Mouse (Mus musculus) embryonic stem cell, embryonic (primary cell): ENCODE results near the gene Npff.

Experiments
- CTCF ChIA-PET, 4 experiments: fragments of 300-600 bp in 2 of 4; fragments of 350-600 bp in 2 of 4; sonication (Branson Sonifier 250); formaldehyde crosslinking; loops; one replicate each; lab custom pipeline; 2022; ENCODE audit warnings: inconsistent platforms in 2 of 4; lab: Charles Lee
- POLR2A ChIA-PET, 4 experiments: fragments of 300-600 bp in 2 of 4; fragments of 350-600 bp in 2 of 4; sonication (Branson Sonifier 250); formaldehyde crosslinking; loops; one replicate each; lab custom pipeline; 2022; ENCODE audit warnings: antibody characterized with exemption in 4 of 4, inconsistent platforms in 1 of 4; lab: Charles Lee

Npff gene

DNA sequence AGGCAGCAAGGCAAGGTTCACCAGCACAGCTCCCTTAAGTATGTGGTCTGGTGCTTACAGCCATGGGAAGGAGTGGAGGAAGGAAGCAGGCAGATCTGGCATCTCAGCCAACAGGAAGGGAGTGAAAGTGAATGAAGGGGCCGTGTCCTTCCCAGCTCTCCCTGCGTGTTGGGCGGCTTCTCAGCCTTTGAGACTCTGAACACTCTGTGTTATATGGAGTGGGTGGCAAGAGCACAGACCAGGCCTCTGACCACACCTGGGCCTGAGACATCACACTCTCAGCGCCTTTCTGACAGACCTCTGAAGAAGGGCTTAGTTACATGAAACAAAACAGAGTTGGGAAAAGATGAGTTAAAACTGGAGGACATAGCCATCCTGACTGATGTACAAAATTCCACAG lies 5.8 kb upstream of the Npff start:
- POLR2A ChIA-PET, result interaction anchor here in 2 of 4 experiments (1.6 to 17.2 kb wide), 4 partner anchors 9 to 61 kb away, joined by 4 to 296 read pairs (median 18); partner anchors contain the start of genes Tarbp2 (in 2 of the 2), Gm10337 (in 1 of the 2) and Map3k12 (in 1 of the 2)
- CTCF ChIA-PET, result interaction anchor here in 1 of 4 experiments (0.8 to 2.0 kb wide), 2 partner anchors 145 to 175 kb away, joined by 5 read pairs; no protein-coding TSS in a partner anchor

DNA sequence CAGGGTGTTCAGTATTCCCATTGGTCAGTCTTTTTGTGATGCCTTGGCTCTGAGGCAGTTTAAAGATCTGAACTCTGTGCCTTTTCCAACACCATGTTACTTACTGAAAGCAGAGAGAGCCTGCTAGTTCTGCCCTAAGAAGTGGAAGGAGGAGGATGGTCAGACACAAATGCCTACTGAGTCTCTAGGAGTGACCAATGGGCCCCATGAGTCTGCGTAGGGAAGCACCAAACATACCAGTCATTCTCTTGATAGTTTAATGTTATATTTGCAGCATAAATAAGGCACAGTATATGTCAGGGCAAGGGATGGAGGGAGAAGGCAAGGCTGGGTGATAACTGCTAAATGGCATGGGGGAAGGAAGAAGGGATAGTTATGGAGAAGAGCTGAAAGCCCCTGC lies 3.7 kb upstream of the Npff start:
- CTCF ChIA-PET, result interaction anchor here in 3 of 4 experiments (0.6 to 3.9 kb wide), 9 partner anchors 9 to 420 kb away, joined by 3 to 11 read pairs (median 4); partner anchors contain the start of gene Tarbp2 (in 2 of the 3)
- POLR2A ChIA-PET, result interaction anchor here in 3 of 4 experiments (0.6 to 17.2 kb wide), 11 partner anchors 10 to 174 kb away, joined by 3 to 296 read pairs (median 4); partner anchors contain the start of genes Tarbp2 (in 2 of the 3), Atf7 (in 1 of the 3), Atp5g2 (in 1 of the 3) and Gm10337 (in 1 of the 3)

DNA sequence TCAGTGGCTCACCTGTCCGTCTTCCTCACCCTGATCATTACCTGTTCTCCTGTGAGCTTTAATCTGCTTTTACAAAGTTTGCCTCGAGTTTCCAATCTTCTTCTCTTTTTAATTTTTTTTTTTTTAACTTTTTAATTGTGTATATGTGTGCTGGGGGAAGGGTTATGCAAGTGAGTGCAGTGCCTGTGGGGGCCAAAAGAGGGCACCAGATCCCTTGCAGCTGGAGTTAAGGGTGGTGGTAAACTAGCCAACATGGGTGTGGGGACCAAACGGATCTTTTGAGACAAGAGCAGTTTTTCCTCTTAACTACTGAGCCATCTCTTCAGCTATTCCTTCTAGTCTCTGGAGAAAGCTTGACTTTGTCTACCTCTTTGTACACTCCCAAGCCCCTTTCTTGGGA lies 3.2 kb upstream of the Npff start:
- ChIA-PET POLR2A (interaction anchor here in 3 of 4 experiments (0.6 to 17.2 kb wide), 17 partner anchors 9 to 174 kb away, joined by 3 to 296 read pairs (median 4); partner anchors contain the start of genes Tarbp2 (in 3 of the 3), Atf7 (in 1 of the 3), Atp5g2 (in 1 of the 3) and Gm10337 (in 1 of the 3)), CTCF (interaction anchor here in 3 of 4 experiments (0.6 to 3.9 kb wide), 9 partner anchors 9 to 420 kb away, joined by 3 to 11 read pairs (median 4); partner anchors contain the start of gene Tarbp2 (in 2 of the 3))

DNA sequence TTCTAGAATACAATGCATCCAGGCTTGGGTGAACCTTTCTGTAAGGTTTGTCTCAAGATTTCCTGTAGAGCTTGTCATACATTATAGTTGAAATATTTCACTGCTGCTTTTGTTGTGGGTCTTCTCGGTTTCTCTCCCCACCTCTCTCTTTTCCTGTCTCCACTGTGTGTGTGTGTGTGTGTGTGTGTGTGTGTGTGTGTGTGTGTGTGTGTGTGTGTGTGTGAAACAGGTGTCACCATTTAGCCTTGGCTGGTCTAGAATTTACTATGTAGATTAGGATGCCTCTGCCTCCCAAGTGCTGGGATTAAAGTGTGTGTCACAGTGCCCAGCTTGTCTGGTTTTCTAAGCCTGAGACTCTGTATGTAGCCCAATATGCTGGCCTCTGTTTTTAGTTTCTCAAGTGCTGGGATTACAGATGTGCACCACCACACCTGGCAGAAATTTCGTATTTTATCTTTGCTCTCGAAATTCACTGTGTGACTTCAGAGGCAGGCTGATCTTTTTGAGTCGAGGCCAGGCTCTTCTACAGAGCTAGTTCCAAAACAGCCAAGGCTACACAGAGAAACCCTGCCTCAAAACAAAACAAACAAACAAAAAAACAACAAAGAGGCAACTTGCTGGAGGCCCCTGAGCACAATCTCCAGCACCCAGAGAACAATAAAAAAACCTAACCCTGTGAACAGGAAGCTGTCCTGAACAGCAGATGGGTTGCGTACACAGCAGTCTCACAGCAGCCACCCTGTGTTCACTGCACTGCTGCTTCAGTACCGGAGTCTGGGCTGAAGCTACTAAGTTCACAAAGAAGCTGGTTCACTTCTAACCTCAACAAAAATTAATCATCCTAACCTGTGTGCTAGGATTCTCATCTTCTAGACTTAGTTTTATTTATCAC lies 1.6 kb upstream of the Npff start:
- ChIA-PET CTCF (interaction anchor here in 3 of 4 experiments (0.6 to 3.9 kb wide), 11 partner anchors 8 to 418 kb away, joined by 3 to 11 read pairs (median 4); partner anchors contain the start of genes Tarbp2 (in 2 of the 3) and Myg1 (in 1 of the 3)), POLR2A (interaction anchor here (0.6 to 17.2 kb wide), 15 partner anchors 8 to 202 kb away, joined by 3 to 296 read pairs (median 4); partner anchors contain the start of genes Tarbp2 (in 4 of the 4), Atp5g2 (in 1 of the 4), Gm10337 (in 1 of the 4) and Map3k12 (in 1 of the 4))

DNA sequence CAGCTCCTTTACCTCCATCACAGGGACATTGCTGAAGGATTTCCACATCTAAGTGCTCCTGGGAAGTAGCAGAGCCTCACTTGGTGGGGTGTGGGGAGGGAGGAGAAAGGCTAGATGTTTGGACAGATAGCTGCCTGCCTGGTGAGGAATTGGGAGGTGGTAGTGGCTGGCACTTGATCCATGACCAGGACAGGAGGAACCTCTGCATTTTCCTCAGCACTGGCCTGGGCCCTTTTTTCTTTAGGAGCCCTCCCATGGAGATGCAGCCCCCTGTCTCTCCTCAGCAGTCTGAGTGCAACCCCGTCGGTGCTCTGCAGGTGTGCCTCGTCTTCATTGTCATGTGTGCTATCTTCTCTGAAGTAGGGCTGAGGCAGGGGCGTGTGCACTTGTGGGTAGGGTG lies 3.3 kb downstream of the Npff start:
- ChIA-PET POLR2A (interaction anchor here in 2 of 4 experiments (0.6 to 17.2 kb wide), 14 partner anchors 8 to 228 kb away, joined by 3 to 296 read pairs (median 3); partner anchors contain the start of genes Gm10337 (in 1 of the 2), Map3k12 (in 1 of the 2), Sp1 (in 1 of the 2) and Tarbp2 (in 1 of the 2)), CTCF (interaction anchor here in 1 of 4 experiments (0.6 to 0.8 kb wide), 2 partner anchors 56 to 99 kb away, joined by 3 read pairs; no protein-coding TSS in a partner anchor)

DNA sequence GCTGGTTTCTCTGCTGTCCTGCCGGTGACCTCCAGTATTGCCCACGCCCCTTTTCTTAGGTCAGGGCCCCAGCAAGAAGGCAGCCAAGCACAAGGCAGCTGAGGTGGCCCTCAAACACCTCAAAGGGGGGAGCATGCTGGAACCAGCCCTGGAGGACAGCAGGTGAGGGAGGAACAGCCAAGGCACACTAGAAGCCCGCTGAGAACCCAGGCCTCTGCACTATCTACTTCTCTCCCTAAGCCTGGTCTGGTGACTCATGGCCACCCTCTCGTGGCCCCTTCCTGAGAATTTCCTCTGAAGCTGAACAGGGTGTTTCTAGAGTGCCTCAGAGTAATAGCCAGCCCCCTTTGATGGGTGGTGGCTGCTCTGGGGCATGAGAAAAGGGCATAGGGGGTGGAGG lies 4.3 kb downstream of the Npff start:
- ChIA-PET POLR2A (interaction anchor here in 2 of 4 experiments (0.7 to 21.1 kb wide), 11 partner anchors 2 to 134 kb away, joined by 3 to 296 read pairs (median 4); partner anchors contain the start of genes Gm10337 (in 1 of the 2), Map3k12 (in 1 of the 2), Npff (in 1 of the 2) and Sp1 (in 1 of the 2)), CTCF (no interaction called here)

DNA sequence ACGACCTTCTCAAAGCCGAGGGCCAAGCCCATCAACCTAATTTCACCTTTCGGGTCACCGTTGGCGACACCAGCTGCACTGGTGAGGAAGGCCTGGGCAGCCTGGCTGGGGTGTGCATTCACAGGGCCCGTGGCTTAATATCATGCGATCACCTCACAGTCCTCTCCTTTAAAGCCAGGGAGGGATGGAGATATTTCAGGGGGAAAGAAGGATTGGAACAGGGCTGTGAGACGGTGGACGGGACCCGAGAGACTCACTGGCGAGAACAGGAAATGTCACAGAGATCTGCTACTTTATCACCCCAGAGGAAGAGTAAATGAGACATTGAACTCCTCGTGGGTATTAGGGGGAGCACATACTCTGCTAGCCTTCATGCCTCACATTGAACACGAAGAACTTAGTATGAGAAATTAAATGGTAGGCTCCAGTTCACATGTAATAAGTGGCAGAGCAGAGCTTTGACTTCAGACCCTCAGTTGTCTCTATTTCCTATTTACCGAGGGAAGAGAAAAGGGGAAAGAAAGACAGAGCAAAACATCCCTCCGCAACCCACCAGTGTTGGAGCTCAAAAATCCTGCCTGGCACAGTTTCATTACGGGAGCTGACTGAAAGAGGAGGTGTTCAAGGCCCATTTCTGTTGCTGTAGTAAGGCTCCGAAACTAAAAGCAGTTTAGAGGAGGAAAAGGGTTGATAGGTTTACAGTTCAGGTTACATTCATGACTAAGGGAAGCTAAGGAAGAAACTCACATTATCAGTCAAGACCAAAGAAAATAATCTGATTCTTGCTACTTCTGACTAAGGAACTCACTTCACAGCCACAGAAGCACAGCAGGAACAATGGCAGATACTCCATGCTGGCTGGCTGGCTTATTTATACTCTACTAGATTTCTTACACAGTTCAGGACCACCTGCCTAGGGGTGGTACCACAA lies 5.3 kb downstream of the Npff start:
- ChIA-PET POLR2A (interaction anchor here (0.6 to 21.1 kb wide), 67 partner anchors 3 to 516 kb away, joined by 3 to 296 read pairs (median 9); partner anchors contain the start of genes Aaas (in 2 of the 4), Amhr2 (in 2 of the 4), Atp5g2 (in 2 of the 4) and Gm10337 (in 2 of the 4)), CTCF (interaction anchor here in 3 of 4 experiments (1.0 to 2.1 kb wide), 14 partner anchors 9 to 412 kb away, joined by 3 to 11 read pairs (median 6); partner anchors contain the start of genes Aaas (in 1 of the 3), Mfsd5 (in 1 of the 3) and Prr13 (in 1 of the 3))

DNA sequence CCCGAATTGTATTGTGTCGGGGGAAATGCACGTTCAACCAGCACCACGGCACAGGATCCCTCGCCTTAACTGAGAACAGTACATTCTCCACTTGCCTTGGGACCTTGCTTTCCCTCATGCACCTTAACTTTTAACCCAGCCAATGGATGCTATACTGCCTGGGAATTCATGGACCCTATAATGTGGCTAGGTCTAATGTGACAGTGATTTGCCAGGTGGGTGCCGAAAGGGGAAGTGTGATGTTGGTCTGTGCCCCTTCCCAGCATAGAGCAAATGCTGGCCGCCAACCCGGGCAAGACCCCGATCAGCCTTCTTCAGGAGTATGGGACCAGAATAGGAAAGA lies 5.9 kb downstream of the Npff start:
- CTCF ChIA-PET, result interaction anchor here in 3 of 4 experiments (0.7 to 2.1 kb wide), 28 partner anchors 8 to 420 kb away, joined by 3 to 12 read pairs (median 4); partner anchors contain the start of genes Aaas (in 1 of the 3), Mfsd5 (in 1 of the 3), Pcbp2 (in 1 of the 3) and Prr13 (in 1 of the 3)
- POLR2A ChIA-PET, result interaction anchor here (0.6 to 21.1 kb wide), 111 partner anchors 3 to 653 kb away, joined by 3 to 296 read pairs (median 6); partner anchors contain the start of genes Pcbp2 (in 3 of the 4), Sp1 (in 3 of the 4), Aaas (in 2 of the 4) and Amhr2 (in 2 of the 4)

DNA sequence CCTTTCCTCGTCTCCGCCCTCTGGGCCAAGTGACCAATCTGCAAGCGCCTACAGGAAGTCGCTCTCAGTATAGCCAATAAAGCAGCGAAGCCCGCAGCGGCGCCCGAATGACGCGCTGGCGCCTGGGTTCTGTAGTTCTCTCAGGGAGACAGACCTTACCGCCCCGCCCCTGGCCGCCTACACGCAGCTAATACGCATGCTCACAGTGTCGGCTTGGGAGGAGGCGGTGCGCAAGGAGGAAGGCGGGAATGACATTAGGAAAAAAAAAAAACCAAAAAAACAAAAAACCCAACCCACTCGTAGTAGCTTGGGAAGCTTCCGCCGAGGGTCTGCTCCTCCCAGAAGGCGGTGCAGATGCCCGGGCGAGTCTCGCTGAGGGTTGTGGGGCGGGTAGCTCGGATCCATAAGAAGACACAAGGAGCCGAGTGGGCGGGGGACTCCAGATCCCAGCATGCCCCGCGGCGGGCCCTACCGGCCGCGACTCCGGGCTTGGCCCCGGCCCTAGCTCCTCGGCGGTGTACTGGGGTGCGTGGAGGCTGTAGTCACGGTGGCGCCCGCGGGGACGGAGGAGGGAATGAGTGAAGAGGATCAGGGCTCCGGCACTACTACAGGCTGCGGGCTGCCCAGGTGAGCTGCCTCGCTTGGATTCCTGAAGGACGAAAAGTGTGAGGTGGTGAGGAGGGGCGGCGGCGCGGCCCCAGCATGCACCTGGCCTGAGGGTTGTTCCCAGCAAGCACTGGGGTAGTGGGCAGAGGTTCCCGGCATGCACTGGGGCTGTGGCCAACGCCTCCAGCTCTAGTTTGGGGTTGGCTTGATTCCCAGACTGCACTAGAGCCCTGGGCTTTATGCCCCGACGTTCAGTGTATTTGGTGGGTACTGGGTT lies 6.5 kb downstream of the Npff start, which contains the start of gene Tarbp2:
Gene Tarbp2 (plus strand): TSS at position 217 of the 883 bp plus-strand sequence.
- ChIA-PET CTCF (interaction anchor here (0.6 to 2.1 kb wide), 39 partner anchors 9 to 801 kb away, joined by 3 to 12 read pairs (median 4); partner anchors contain the start of genes Pcbp2 (in 2 of the 4), Aaas (in 1 of the 4), Mfsd5 (in 1 of the 4) and Prr13 (in 1 of the 4)), POLR2A (interaction anchor here (0.5 to 21.1 kb wide), 168 partner anchors 4 to 721 kb away, joined by 3 to 296 read pairs (median 5); partner anchors contain the start of genes Aaas (in 3 of the 4), Pcbp2 (in 3 of the 4), Sp1 (in 3 of the 4) and Amhr2 (in 2 of the 4))

DNA sequence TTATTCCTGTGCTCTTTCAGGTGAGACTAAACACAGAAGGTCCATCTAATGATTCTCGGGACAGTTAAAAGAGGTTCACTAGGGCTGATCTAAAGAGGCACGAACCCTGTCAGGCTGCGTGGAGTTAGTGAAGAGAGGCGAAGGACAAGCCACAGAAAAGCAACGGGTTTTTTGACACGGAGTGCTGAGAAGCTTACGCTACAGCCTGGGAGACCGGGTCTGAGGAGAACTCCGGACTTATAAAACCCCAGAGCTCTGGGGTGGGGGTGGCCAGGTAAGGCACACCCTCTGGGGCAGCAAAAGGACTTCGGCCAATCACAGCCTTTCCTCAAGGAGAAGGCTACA lies 7.1 kb downstream of the Npff start:
- ChIA-PET CTCF (interaction anchor here in 3 of 4 experiments (0.6 to 2.1 kb wide), 27 partner anchors 10 to 802 kb away, joined by 3 to 12 read pairs (median 5); partner anchors contain the start of genes Pcbp2 (in 2 of the 3), Aaas (in 1 of the 3), Mfsd5 (in 1 of the 3) and Prr13 (in 1 of the 3)), POLR2A (interaction anchor here (0.6 to 21.1 kb wide), 134 partner anchors 5 to 722 kb away, joined by 3 to 296 read pairs (median 6); partner anchors contain the start of genes Pcbp2 (in 3 of the 4), Sp1 (in 3 of the 4), Aaas (in 2 of the 4) and Atp5g2 (in 2 of the 4))

DNA sequence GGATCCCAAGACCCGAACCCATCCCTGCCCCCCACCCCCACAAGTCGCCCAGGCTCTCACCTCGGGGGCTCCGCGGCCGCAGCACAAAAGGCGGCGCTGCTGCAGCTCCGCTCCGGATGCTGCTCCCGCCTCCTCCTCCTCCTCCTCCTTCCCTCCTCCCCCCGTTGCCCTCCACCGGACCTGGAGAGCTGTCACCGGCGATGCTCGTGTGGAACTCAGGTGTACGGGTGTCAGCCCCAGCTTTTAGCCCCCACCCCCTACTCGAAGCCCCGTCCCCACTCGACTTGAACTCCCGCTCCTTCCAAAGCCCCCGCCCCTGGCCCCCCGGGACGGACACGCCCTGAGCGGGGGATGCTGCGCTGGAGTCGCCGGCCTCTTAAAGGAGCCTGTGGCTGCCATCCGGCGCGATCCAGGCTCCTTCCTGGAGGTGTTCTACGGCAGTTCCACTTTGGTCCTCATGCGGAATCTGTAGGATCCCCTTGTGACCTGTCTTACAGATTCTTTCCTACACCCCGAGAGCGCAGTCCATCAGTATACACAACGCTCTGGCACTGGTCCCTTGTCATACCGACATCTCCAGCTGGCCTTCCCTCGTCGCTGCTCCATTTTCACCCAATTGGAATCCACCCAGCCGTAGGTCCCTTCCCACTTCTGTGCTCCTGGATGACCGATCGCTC lies 7.9 kb downstream of the Npff start, which contains the start of gene Map3k12:
Gene Map3k12 (minus strand): TSS at position 337 of the 677 bp plus-strand sequence.
- POLR2A ChIA-PET, result interaction anchor here (0.5 to 21.1 kb wide), 97 partner anchors 5 to 518 kb away, joined by 3 to 296 read pairs (median 6); partner anchors contain the start of genes Pcbp2 (in 3 of the 4), Sp1 (in 3 of the 4), Atp5g2 (in 2 of the 4) and Gm10337 (in 2 of the 4)

DNA sequence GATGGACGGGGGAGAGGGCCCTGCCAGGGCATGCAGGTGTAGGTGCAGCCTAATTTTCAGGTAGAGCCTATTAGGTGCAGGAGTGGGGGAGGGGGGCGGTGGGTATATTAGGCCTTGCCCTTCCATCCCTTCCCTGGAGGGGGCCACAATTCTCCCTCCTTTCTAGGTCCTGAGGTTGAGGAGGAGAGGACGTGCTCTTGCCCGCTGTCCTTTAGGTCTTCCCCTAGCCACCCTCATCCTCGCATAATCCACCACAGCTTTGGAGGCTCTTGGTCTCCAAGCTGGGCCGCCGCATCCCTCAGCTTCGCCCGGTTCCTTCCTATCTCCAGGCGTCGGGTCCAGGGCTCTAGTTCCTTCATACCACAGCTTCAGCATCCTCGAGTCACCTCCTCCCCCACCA lies 8.4 kb downstream of the Npff start:
- CTCF ChIA-PET, result interaction anchor here (0.6 to 1.2 kb wide), 6 partner anchors 11 to 1286 kb away, joined by 3 to 6 read pairs (median 5); no protein-coding TSS in a partner anchor
- POLR2A ChIA-PET, result interaction anchor here in 3 of 4 experiments (0.5 to 21.1 kb wide), 36 partner anchors 6 to 753 kb away, joined by 3 to 296 read pairs (median 4); partner anchors contain the start of genes Gm10337 (in 2 of the 3), Npff (in 2 of the 3), Pcbp2 (in 2 of the 3) and Sp1 (in 2 of the 3)

More for the DNA sequence above, 7.9 kb downstream of the Npff start, which contains the start of gene Map3k12:
- CTCF ChIA-PET, result interaction anchor here (0.6 to 2.1 kb wide), 16 partner anchors 10 to 1286 kb away, joined by 3 to 12 read pairs (median 5); partner anchors contain the start of genes Aaas (in 1 of the 4) and Pcbp2 (in 1 of the 4)

DNA sequence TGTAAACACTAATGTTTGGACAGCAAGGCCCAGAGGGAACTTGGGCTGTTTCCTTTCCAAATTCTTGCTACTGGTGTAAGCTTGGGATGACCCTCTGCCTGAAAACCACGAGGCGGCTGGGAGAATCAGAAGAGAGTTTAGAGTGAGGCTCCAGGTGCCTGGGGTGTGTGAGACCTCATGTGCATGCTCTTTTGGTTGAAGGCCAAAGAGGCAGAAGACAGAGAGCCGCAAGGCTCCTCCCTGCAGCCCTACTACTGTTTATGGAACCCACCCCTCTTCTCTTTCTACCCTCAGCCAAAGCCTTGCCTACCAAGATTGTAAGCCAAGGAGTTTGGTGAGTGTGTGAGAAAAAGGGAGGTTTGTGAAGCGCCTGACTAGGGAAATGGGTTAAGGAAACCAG lies 9.0 kb downstream of the Npff start:
- ChIA-PET CTCF (interaction anchor here in 2 of 4 experiments (0.7 to 1.2 kb wide), 3 partner anchors 11 to 1285 kb away, joined by 4 to 6 read pairs (median 5); no protein-coding TSS in a partner anchor), POLR2A (interaction anchor here in 3 of 4 experiments (0.6 to 21.1 kb wide), 23 partner anchors 6 to 754 kb away, joined by 3 to 296 read pairs (median 5); partner anchors contain the start of genes Gm10337 (in 2 of the 3), Pcbp2 (in 2 of the 3), Sp1 (in 2 of the 3) and Aaas (in 1 of the 3))
